Mouse (Mus musculus): ENCODE data around the gene Men1. TPM values are rescaled to one million over a fixed set of nuclear protein-coding genes. Genes with fewer than 3 reads are reported as not detected.

The Men1 gene
- polyA plus RNA-seq, 1 experiment from 2014 or later = 80.8 TPM

DNA sequence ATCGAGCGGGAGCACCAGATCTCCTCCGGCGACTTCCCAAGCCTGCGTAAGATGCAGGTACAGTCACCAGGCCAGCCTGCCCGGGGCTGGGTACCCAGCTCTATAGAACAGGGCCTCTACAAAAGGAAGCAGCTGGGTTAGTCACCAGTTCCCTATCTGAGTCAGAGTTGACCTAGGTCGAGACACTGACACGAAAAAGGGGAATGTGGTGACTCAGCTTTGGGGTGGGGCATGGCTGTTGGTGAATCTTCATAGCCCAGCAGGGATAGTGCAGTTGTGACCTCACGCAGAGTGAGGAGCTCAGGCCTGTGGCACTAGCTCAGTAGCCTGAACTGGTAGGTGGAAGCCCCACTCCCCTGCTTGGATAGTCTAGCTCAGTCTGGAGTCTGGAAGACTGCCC, 37.1 kb upstream of the Men1 start:
- H3K36me3 ChIP-seq = peaks cover 86% of the 10 kb centered on the region
- WGBS = 81% methylated on average over 9 of the region's 9 CpGs

DNA sequence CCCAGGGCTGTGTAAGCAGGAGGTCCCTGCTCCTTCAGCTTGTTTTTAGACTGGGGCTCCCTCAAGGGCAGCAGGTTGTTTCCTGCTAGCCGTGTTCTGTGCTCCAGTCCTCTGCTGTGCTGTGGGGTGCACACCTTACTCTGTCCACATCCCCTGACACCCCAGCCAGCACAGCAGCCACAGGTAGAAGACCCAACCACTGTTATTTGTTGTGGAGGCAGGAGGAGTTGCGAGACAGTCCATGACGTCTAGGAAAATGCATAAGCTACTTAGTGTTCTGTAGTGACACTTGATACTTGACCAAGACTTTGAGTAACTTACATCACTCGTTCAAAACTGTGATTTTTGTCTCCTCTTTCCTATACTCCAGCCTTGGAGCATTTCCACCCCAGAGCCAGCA, 35.8 kb upstream of the Men1 start:
- WGBS = 80% methylated on average over 4 of the region's 4 CpGs
- no peak overlapping the region for H3K27ac ChIP-seq

More for the DNA sequence above, 37.1 kb upstream of the Men1 start:
- Histone ChIP-seq H3K4me1 (peaks cover 18% of the 10 kb centered on the region), H3K4me3 (no peak overlapping the region), H3K9me3 (no peaks in the 10 kb centered on the region), H3K27me3 (ENCODE audit: insufficient read depth, poor library complexity, severe bottlenecking) (no peaks in the 10 kb centered on the region), H3K27ac (peak overlapping the region; percentile 47)
- DNase-seq (ENCODE audit: low spot score) = no peak

GRCm38 (mm10) chr19:6299450-6300267, 35.1 kb upstream of the Men1 start:
- Histone ChIP-seq H3K9me3 (no peaks in the 10 kb centered on the region), H3K4me3 (no peak overlapping the region), H3K36me3 (peaks cover 68% of the 10 kb centered on the region), H3K4me1 (peaks cover 35% of the 10 kb centered on the region), H3K27me3 (ENCODE audit: insufficient read depth, poor library complexity, severe bottlenecking) (no peaks in the 10 kb centered on the region), H3K27ac (peak overlapping the region; percentile 70)
- WGBS = 70% methylated on average over 7 of the region's 7 CpGs
- DNase-seq (ENCODE audit: low spot score) = no peak

More for the DNA sequence above, 35.8 kb upstream of the Men1 start:
- Histone ChIP-seq H3K4me1 (peaks cover 28% of the 10 kb centered on the region), H3K9me3 (no peaks in the 10 kb centered on the region), H3K27me3 (ENCODE audit: insufficient read depth, poor library complexity, severe bottlenecking) (no peaks in the 10 kb centered on the region), H3K4me3 (no peak overlapping the region), H3K36me3 (peaks cover 75% of the 10 kb centered on the region)
- no peak for DNase-seq (ENCODE audit: low spot score)

DNA sequence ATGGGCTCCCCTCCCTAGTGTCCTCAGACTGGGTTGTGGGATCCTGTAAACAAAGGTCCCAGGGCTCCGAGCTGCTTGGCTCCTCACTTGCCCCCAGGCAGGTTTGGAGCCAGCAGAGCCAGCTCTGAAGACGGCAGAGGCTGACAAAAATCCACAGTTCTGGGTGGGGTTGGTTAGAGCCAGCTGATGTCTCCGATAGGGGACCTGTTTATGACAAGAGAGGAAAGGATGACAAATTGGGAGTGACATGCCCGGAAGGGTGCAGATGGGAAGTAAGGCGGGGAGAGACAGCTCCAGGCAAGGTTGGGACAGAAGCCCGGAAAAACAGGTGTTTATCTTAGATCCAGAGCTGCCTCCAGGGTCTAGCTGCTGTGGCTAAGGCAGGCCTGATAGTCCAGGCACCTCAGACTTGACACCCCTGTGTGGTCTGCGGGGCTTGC, 34.4 kb upstream of the Men1 start:
- no peaks in the 10 kb centered on the region for H3K27me3 ChIP-seq (ENCODE audit: insufficient read depth, poor library complexity, severe bottlenecking)
- WGBS = 56% methylated on average over 7 of the region's 7 CpGs
- H3K4me3 ChIP-seq = no peak overlapping the region
- peaks cover 61% of the 10 kb centered on the region for H3K36me3 ChIP-seq
- H3K27ac ChIP-seq = peak overlapping the region; percentile 70
- H3K9me3 ChIP-seq = no peaks in the 10 kb centered on the region
- H3K4me1 ChIP-seq = peaks cover 37% of the 10 kb centered on the region
- no peak for DNase-seq (ENCODE audit: low spot score)

- DNase-seq (ENCODE audit: low spot score) = no peak
- peaks cover 44% of the 10 kb centered on the region for H3K36me3 ChIP-seq
- H3K4me3 ChIP-seq = no peak overlapping the region
- 93% methylated on average over 5 of the region's 5 CpGs for WGBS
- H3K4me1 ChIP-seq = peaks cover 52% of the 10 kb centered on the region
- H3K27me3 ChIP-seq (ENCODE audit: insufficient read depth, poor library complexity, severe bottlenecking) = no peaks in the 10 kb centered on the region
- peak overlapping the region; percentile 62; the same call in 1 of the 2 replicates for H3K27ac ChIP-seq
- no peaks in the 10 kb centered on the region for H3K9me3 ChIP-seq
Observed at GRCm38 (mm10) chr19:6302114-6302513, 32.7 kb upstream of the Men1 start.

- peak overlapping the region; percentile 62; the same call in 1 of the 2 replicates for H3K27ac ChIP-seq
- no peak for DNase-seq (ENCODE audit: low spot score)
- H3K4me3 ChIP-seq = no peak overlapping the region
- peaks cover 40% of the 10 kb centered on the region for H3K36me3 ChIP-seq
- no peaks in the 10 kb centered on the region for H3K9me3 ChIP-seq
- H3K27me3 ChIP-seq (ENCODE audit: insufficient read depth, poor library complexity, severe bottlenecking) = peaks cover 2% of the 10 kb centered on the region; the same call in 1 of the 2 replicates
- 33% methylated on average over 4 of the region's 4 CpGs for WGBS
- H3K4me1 ChIP-seq = peaks cover 56% of the 10 kb centered on the region
Observed at GRCm38 (mm10) chr19:6302522-6302921, 32.3 kb upstream of the Men1 start.

GRCm38 (mm10) chr19:6303831-6304230, 30.9 kb upstream of the Men1 start:
- H3K27me3 ChIP-seq (ENCODE audit: insufficient read depth, poor library complexity, severe bottlenecking) = peaks cover 9% of the 10 kb centered on the region; the same call in 1 of the 2 replicates
- H3K27ac ChIP-seq = peak overlapping the region; percentile 62
- H3K36me3 ChIP-seq = peaks cover 27% of the 10 kb centered on the region
- 55% methylated on average over 6 of the region's 6 CpGs for WGBS
- no peak overlapping the region for H3K4me3 ChIP-seq
- peaks cover 65% of the 10 kb centered on the region for H3K4me1 ChIP-seq
- H3K9me3 ChIP-seq = no peaks in the 10 kb centered on the region
- no peak for DNase-seq (ENCODE audit: low spot score)

- peak; percentile 96 for DNase-seq (ENCODE audit: low spot score)
- H3K9me3 ChIP-seq = no peaks in the 10 kb centered on the region
- peaks cover 61% of the 10 kb centered on the region for H3K4me1 ChIP-seq
- peaks cover 16% of the 10 kb centered on the region for H3K36me3 ChIP-seq
- WGBS = 21% methylated on average over 5 of the region's 5 CpGs
- peaks cover 9% of the 10 kb centered on the region; the same call in 1 of the 2 replicates for H3K27me3 ChIP-seq (ENCODE audit: insufficient read depth, poor library complexity, severe bottlenecking)
- H3K4me3 ChIP-seq = no peak overlapping the region
- peak overlapping the region; percentile 62 for H3K27ac ChIP-seq
Observed at GRCm38 (mm10) chr19:6304787-6305516, 29.8 kb upstream of the Men1 start.

DNA sequence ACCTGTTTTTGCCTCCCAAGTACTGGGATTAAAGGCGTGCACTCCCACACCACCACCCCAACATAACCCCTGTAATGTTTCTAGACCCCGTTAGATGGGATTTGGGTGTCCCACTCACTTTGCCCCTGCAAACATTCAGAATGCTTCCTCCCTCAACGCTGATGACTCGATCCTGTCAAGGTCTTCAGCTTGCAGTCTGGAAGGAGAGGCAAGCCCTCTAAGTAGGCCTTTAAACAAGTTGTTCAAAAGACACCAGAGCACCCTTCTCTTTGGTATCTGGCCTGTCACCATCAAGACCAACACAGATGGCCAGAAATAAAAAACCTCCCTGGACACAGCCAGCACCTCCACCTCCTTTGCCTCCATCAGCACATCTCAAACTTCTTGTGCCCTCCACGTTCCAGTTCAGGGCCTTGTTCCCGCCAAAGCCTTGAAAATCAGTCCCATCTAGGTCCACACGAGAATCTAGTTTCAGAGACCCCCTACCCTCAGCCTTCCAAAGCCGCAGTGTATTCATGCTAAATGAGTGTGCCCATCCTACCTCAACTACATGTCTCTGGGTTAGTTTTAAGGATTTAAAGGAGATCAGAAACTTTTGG, 29.2 kb upstream of the Men1 start:
- Histone ChIP-seq H3K27me3 (ENCODE audit: insufficient read depth, poor library complexity, severe bottlenecking) (peaks cover 9% of the 10 kb centered on the region; the same call in 1 of the 2 replicates), H3K9me3 (no peaks in the 10 kb centered on the region), H3K4me1 (peaks cover 54% of the 10 kb centered on the region), H3K27ac (peak overlapping the region; percentile 94), H3K36me3 (peaks cover 16% of the 10 kb centered on the region; the same call in 1 of the 2 replicates), H3K4me3 (peak overlapping the region; percentile 82)
- 51% methylated on average over 8 of the region's 8 CpGs for WGBS
- no peak for DNase-seq (ENCODE audit: low spot score)

- DNase-seq (ENCODE audit: low spot score) = peak; percentile 94
- H3K9me3 ChIP-seq = no peaks in the 10 kb centered on the region
- H3K36me3 ChIP-seq = peaks cover 18% of the 10 kb centered on the region; the same call in 1 of the 2 replicates
- H3K27me3 ChIP-seq (ENCODE audit: insufficient read depth, poor library complexity, severe bottlenecking) = peaks cover 9% of the 10 kb centered on the region; the same call in 1 of the 2 replicates
- 3% methylated on average over 37 of the region's 38 CpGs for WGBS
- H3K4me3 ChIP-seq = peak within 1 kb of the TSS; percentile 82
- peak within 1 kb of the TSS; percentile 94 for H3K27ac ChIP-seq
- peaks cover 53% of the 10 kb centered on the region for H3K4me1 ChIP-seq
Observed at GRCm38 (mm10) chr19:6306137-6306551, 28.6 kb upstream of the Men1 start, which contains the start of gene Cdc42bpg. Cdc42bpg (plus strand) TSS chr19:6306456.

DNA sequence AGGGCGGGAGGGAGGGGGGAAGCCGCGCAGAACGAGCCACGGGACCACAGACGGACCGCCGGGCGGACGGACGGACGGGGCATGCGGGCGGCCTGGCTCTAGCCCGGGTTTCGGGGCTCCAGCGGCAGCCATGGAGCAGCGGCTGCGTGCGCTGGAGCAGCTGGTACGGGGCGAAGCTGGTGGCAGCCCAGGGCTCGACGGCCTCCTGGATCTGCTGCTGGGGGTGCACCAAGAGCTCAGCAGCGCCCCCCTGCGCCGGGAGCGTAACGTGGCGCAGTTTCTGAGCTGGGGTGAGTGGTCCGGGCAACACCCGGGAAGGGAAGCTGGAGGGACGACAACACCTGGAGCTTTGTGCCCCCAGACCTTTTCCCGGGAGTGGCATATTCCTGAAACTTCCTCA, 28.2 kb upstream of the Men1 start:
- Histone ChIP-seq H3K4me1 (peaks cover 53% of the 10 kb centered on the region), H3K27me3 (ENCODE audit: insufficient read depth, poor library complexity, severe bottlenecking) (peaks cover 9% of the 10 kb centered on the region; the same call in 1 of the 2 replicates), H3K36me3 (peaks cover 18% of the 10 kb centered on the region; the same call in 1 of the 2 replicates), H3K27ac (peak overlapping the region; percentile 94), H3K9me3 (no peaks in the 10 kb centered on the region), H3K4me3 (peak overlapping the region; percentile 82)
- DNase-seq (ENCODE audit: low spot score) = peak; percentile 91
- under 1% methylated on average over 34 of the region's 34 CpGs for WGBS

DNA sequence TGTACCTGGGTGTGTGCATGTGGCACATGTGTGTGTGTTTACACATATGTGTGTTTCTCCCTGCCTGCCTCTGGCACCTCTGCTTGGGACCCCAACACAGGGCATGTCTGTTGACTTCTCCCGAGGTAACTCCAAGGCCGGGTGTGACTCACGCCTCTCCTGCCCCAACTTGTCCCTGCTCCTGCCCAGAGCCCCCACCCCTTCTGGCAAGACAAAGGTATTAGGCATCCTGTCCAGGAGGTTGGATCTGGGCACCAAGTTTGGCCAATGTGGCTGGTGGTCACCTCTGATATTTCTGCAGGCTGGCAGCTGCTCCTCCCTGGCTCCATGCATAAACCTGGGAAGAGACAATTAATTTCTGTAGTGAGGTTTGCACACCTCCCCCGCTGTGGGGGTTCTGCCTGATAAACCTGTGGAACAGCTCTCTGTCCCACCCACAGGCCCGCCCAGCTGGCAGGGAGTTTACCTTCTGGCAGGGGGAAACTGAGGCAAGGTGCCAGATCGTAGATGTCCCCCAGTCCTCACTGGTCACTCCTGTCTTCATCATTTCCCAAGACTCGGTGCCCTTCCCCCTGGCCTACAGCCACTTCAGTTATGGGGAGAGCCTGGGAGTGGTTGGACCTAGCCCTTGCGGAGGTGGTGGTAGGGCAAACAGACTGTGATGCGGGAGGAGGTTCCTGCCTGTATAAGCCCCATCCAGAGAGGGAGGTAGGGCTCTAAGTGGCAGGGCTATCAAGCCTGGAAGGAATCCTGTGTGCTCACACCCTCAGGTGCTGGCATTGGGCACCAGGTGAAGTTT, 26.8 kb upstream of the Men1 start:
- H3K4me3 ChIP-seq = no peak overlapping the region
- DNase-seq (ENCODE audit: low spot score) = no peak
- H3K27me3 ChIP-seq (ENCODE audit: insufficient read depth, poor library complexity, severe bottlenecking) = peaks cover 9% of the 10 kb centered on the region; the same call in 1 of the 2 replicates
- 0 out of 2 replicates have a peak overlapping the region, but pooled peaks have one; percentile 17 for H3K27ac ChIP-seq
- H3K36me3 ChIP-seq = peaks cover 27% of the 10 kb centered on the region; the same call in 1 of the 2 replicates
- WGBS = 80% methylated on average over 9 of the region's 9 CpGs
- H3K4me1 ChIP-seq = peaks cover 53% of the 10 kb centered on the region
- H3K9me3 ChIP-seq = no peaks in the 10 kb centered on the region

Measured in heart, embryonic 10.5 days (tissue).